24 mouse cellular contexts compared by ENCODE assay signal in the genomic region with DNA sequence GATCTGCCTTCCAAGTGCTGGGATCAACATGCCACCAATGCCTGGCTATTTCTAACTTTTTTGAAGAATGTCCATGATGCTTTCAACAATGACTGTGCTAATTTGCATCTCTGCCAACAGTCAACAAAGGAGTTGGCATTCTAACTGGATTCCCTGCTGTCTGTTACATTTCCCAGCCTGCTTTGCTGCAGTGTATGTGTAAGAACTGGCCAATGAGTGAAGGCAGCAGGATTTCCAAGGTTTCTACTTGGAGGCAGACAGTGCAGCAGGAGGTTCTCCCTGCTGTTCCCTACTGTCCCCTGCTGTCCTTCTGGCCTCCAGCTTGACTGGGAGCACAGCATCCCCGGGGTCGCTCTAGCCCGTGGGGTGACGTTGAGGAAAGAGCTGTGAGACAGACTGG. TPM values are rescaled to one million over a fixed set of nuclear protein-coding genes. Genes with fewer than 3 reads are reported as not detected.
DNase-seq lines count a peak whose midpoint lies in the region; ATAC-seq and TF ChIP-seq lines count a peak whose summit lies in the region.
"Had no signal": no experiment of that assay in that cellular context is flagged by ENCODE, and none has a peak within 500 bp of the region (broad histone marks: within the 10 kb centered on the region; RNA-seq: fewer than 3 reads in every experiment).

No protein-coding gene starts in this region.

- no peak overlapping the region for H3K4me2 ChIP-seq in hindbrain, embryonic 13.5 days
- no peak overlapping the region for H3K4me2 ChIP-seq in hindbrain, embryonic 12.5 days (replicated peaks)
- H3K4me2 ChIP-seq: forebrain, embryonic 13.5 days; midbrain, embryonic 11.5 days; neural tube, embryonic 13.5 days had no signal

- 70% methylated on average over 4 of the region's 4 CpGs for WGBS in hindbrain, embryonic 13.5 days
- 55% methylated on average over 4 of the region's 4 CpGs for WGBS in hindbrain, embryonic 12.5 days
- WGBS in cerebellum, adult 2 months: 2% methylated on average over 4 of the region's 4 CpGs

- peaks cover 19% of the 10 kb centered on the region for H3K4me1 ChIP-seq in hindbrain, embryonic 13.5 days (replicated peaks)
- H3K4me1 ChIP-seq in hindbrain, embryonic 12.5 days: peaks cover 6% of the 10 kb centered on the region; the same call in 1 of the 2 replicates
- H3K4me1 ChIP-seq in cerebellum, adult 2 months (ENCODE audit: control insufficient read depth, insufficient read depth, low read length): peaks cover 11% of the 10 kb centered on the region
- H3K4me1 ChIP-seq: forebrain, embryonic 13.5 days; limb, embryonic 10.5 days had no signal

- peak overlapping the region; percentile 44; the same call in 1 of the 2 replicates for H3K27ac ChIP-seq in hindbrain, embryonic 13.5 days
- no peak overlapping the region for H3K27ac ChIP-seq in hindbrain, embryonic 12.5 days
- H3K27ac ChIP-seq in cerebellum, adult 2 months (ENCODE audit: insufficient read depth, low read length): no peak overlapping the region
- H3K27ac ChIP-seq: embryonic facial prominence, embryonic 10.5 days; forebrain, embryonic 13.5 days; heart, adult 2 months; kidney, postnatal 0 days; limb, embryonic 10.5 days; macrophage; neural tube, embryonic 13.5 days had no signal

- TF ChIP-seq POLR2A in cerebellum, adult 2 months (IDR thresholded peaks at IDR 0.05; ENCODE audit: borderline replicate concordance, insufficient read depth, low read length): no peak

- no peak overlapping the region for H3K4me3 ChIP-seq in hindbrain, embryonic 13.5 days
- no peak overlapping the region for H3K4me3 ChIP-seq in hindbrain, embryonic 12.5 days
- H3K4me3 ChIP-seq in cerebellum, adult 2 months (replicated peaks; ENCODE audit: insufficient read depth, low read depth, low read length): no peak overlapping the region
- H3K4me3 ChIP-seq: embryonic facial prominence, embryonic 10.5 days; forebrain, embryonic 13.5 days; heart, adult 2 months; limb, embryonic 10.5 days; neural tube, embryonic 13.5 days had no signal

- no peak for TF ChIP-seq CTCF in cerebellum, adult 2 months (IDR thresholded peaks at IDR 0.05; ENCODE audit: borderline replicate concordance, insufficient read depth, low read depth, low read length)

- ATAC-seq in hindbrain, embryonic 13.5 days (ENCODE audit: low FRiP score): no peak
- no peak for ATAC-seq in hindbrain, embryonic 12.5 days (ENCODE audit: low FRiP score)
- ATAC-seq: forebrain, embryonic 13.5 days had no signal

- DNase-seq in retina, postnatal 1 day: peak; percentile 15
- DNase-seq in retina, embryonic 14.5 days (ENCODE audit: low spot score): no peak
- DNase-seq in cerebellum, adult 2 months: peak; percentile 36 to 68
- peak; percentile 37 to 44 for DNase-seq in cerebellum, postnatal 36 days
- DNase-seq in ovary, postnatal 14 days (ENCODE audit: low spot score): no peak
- DNase-seq in ovary, postnatal 10 days (ENCODE audit: low spot score): no peak
- DNase-seq: gastrocnemius, postnatal 25 days; heart, adult 2 months; heart, postnatal 36 days; kidney, adult 18-20 months; layer of hippocampus, postnatal 36 days; lung, adult 18-20 months; thymus, postnatal 14 days had no signal

- H3K36me3 ChIP-seq in hindbrain, embryonic 13.5 days: no peaks in the 10 kb centered on the region
- no peaks in the 10 kb centered on the region for H3K36me3 ChIP-seq in hindbrain, embryonic 12.5 days
- H3K36me3 ChIP-seq: embryonic facial prominence, embryonic 10.5 days; limb, embryonic 10.5 days; neural tube, embryonic 13.5 days had no signal

- H3K9ac ChIP-seq in hindbrain, embryonic 13.5 days: no peak overlapping the region
- no peak overlapping the region for H3K9ac ChIP-seq in hindbrain, embryonic 12.5 days
- H3K9ac ChIP-seq: forebrain, embryonic 13.5 days; neural tube, embryonic 13.5 days had no signal

- H3K9me3 ChIP-seq in hindbrain, embryonic 13.5 days: no peaks in the 10 kb centered on the region
- no peaks in the 10 kb centered on the region for H3K9me3 ChIP-seq in hindbrain, embryonic 12.5 days (replicated peaks)
- H3K9me3 ChIP-seq: embryonic facial prominence, embryonic 10.5 days; forebrain, embryonic 13.5 days; limb, embryonic 10.5 days; neural tube, embryonic 13.5 days had no signal

- H3K27me3 ChIP-seq in hindbrain, embryonic 13.5 days: no peaks in the 10 kb centered on the region
- H3K27me3 ChIP-seq in hindbrain, embryonic 12.5 days: no peaks in the 10 kb centered on the region
- H3K27me3 ChIP-seq in cerebellum, adult 2 months (ENCODE audit: control insufficient read depth, insufficient read depth, low read length): no peaks in the 10 kb centered on the region
- H3K27me3 ChIP-seq: CH12.LX; forebrain, embryonic 13.5 days; neural tube, embryonic 13.5 days had no signal

RNA-seq across cellular contexts. Expression of gene Hydin, which starts 52.8 kb away (rescaled TPM):
- 0.18 and 0.71 TPM in 2 replicates for polyA plus RNA-seq in hindbrain, embryonic 13.5 days (2015; fragmentation: Nextera tagmentation; extraction: Ambion mirVana)
- 0.30 and 0.40 TPM in 2 replicates for polyA plus RNA-seq in hindbrain, embryonic 12.5 days (2016; fragmentation: Nextera tagmentation; extraction: Ambion mirVana)
- polyA plus RNA-seq in cerebellum, adult 2 months (2012; rRNA removed): 0.70 and 0.71 TPM in 2 replicates
- polyA plus RNA-seq: liver, adult 2 months; macrophage had no signal

Comparison
In these comparisons a context has a peak if more than half of its experiments do, and no peak if none do; other contexts are left out.
1. DNase-seq: peak in retina, postnatal 1 day (single experiment), cerebellum, adult 2 months (2 of 2) and cerebellum, postnatal 36 days (2 of 2); none in retina, embryonic 14.5 days (single experiment), ovary, postnatal 14 days (single experiment) and ovary, postnatal 10 days (single experiment).